Mouse (Mus musculus) G1E (cell line): ENCODE results near the gene Lrp2bp. TPM values are rescaled to one million over a fixed set of nuclear protein-coding genes. Genes with fewer than 3 reads are reported as not detected.

Experiments used
- ATAC-seq: 2 replicates; pipeline ENCODE4 v1.8.0; 2016; ENCODE audit warnings: mild to moderate bottlenecking; ENCODE audit not compliant: insufficient number of reproducible peaks, poor library complexity, low FRiP score, severe bottlenecking; ENCODE audit errors: extremely low read depth
- DNase-seq: peaks from one replicate; pipeline ENCODE4 v3.0.0; 2012; ENCODE audit warnings: low spot score
- H3K27me3 ChIP-seq: 2 replicates; pipeline ENCODE4 v1.6.1; 2012; ENCODE audit warnings: mild to moderate bottlenecking, low read length, inconsistent platforms; ENCODE audit not compliant: insufficient read depth
- H3K36me3 ChIP-seq: replicated peaks from 2 replicates; pipeline ENCODE3; 2012; ENCODE audit warnings: mild to moderate bottlenecking, inconsistent platforms
- H3K4me1 ChIP-seq: 2 replicates; pipeline ENCODE4 v1.6.1; 2012; ENCODE audit warnings: low read depth, low read length, inconsistent platforms, mixed read lengths; ENCODE audit not compliant: insufficient read depth
- H3K4me3 ChIP-seq: 2 replicates; pipeline ENCODE4 v1.5.1; 2012; ENCODE audit warnings: low read depth, mild to moderate bottlenecking, inconsistent platforms, low read length, moderate library complexity, mixed read lengths
- H3K9me3 ChIP-seq: replicated peaks from 2 replicates; pipeline ENCODE4 v1.6.1; 2012; ENCODE audit warnings: inconsistent platforms
- CTCF ChIP-seq: IDR thresholded peaks from 2 replicates; pipeline ENCODE4 v1.5.1; 2012; ENCODE audit warnings: low read depth, low read length, inconsistent platforms, mixed read lengths
- GATA1 ChIP-seq: IDR thresholded peaks from 2 replicates; pipeline ENCODE4 v1.6.1; 2012; ENCODE audit warnings: borderline replicate concordance, low read length, inconsistent platforms, mixed read lengths
- GATA2 ChIP-seq: IDR thresholded peaks from 2 replicates; pipeline ENCODE4 v1.6.1; 2012; ENCODE audit warnings: low read depth, low read length, inconsistent platforms, borderline replicate concordance
- POLR2AphosphoS5 ChIP-seq: IDR thresholded peaks from 2 replicates; pipeline ENCODE4 v1.6.1; 2012; ENCODE audit warnings: low read depth, low read length, inconsistent platforms; ENCODE audit not compliant: insufficient replicate concordance
- TAL1 ChIP-seq: conservative IDR thresholded peaks from 2 replicates; pipeline ENCODE4 v1.6.1; 2012; ENCODE audit warnings: low read depth, low read length, inconsistent platforms, mixed read lengths
- polyA plus RNA-seq: library from polyadenylated mRNA; stranded (reverse); fragments of >175 nt; gene quantifications from 2 replicates; pipeline ENCODE4 v1.2.3, GENCODE M21; 2012
- total RNA-seq, 2 experiments: library from RNA; stranded (forward) in 1 of 2; stranded (reverse) in 1 of 2; fragments of 200-1000 nt in 1 of 2; fragments of >200 nt in 1 of 2; fragmentation: Nextera tagmentation in 1 of 2; gene quantifications; 2 replicates each; pipeline ENCODE4 v1.2.3; 2014 to 2017

Gene Lrp2bp
- total and polyA plus RNA-seq, 3 experiments: 0.55 TPM; not detected in 2

DNA sequence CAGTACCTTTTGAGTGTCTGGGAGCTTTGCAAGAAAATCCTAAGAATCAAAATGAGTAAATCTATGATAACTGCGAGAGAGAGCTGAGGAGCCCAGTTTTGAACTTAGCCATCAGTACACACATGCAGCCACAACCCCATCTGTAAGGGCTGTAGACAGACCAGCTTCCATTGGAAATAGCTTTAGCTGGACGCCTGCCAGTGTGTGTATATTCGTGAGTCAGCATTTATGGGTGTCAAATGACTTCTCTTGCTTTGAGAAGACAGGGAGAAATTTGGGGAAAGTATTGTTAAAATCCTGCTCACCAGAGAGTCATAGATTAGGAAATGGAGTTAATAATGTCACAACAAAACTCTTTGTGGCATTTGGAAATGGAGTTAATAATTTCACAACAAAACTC is 12.4 kb upstream of the Lrp2bp start:
- H3K4me1 ChIP-seq: peaks cover 8% of the 10 kb centered on the region; the same call in 1 of the 2 replicates
- no peaks in the 10 kb centered on the region for H3K9me3 ChIP-seq
- no peak overlapping the region for H3K4me3 ChIP-seq
- H3K27me3 ChIP-seq: no peaks in the 10 kb centered on the region
- no peak for TF ChIP-seq TAL1
- TF ChIP-seq GATA1: no peak
- no peak for TF ChIP-seq GATA2
- no peak for TF ChIP-seq CTCF
- no peak for TF ChIP-seq POLR2AphosphoS5
- peaks cover 85% of the 10 kb centered on the region for H3K36me3 ChIP-seq
- no peak for ATAC-seq
- DNase-seq: no peak

DNA sequence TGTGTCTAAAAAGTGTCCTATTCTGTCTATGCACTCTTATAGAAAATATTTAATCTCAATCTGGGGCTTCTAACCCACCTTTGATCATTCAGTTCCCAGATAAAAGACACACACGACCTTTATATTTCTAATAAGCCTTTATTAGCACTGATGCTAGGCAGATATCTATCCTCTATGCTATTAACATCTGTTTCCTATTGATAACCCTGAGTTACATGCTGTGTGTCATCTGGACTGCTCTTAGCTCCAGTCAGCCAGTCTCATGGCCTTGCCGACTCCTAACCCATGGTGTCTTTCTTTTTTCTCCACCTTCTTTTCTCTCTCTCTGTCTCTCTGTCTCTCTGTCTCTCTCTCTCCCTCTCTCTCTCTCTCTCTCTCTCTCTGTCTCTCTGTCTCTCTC is 10.9 kb upstream of the Lrp2bp start:
- Histone ChIP-seq H3K36me3 (peaks cover 76% of the 10 kb centered on the region), H3K27me3 (no peaks in the 10 kb centered on the region), H3K9me3 (no peaks in the 10 kb centered on the region), H3K4me3 (no peak overlapping the region), H3K4me1 (peaks cover 8% of the 10 kb centered on the region; the same call in 1 of the 2 replicates)
- TF ChIP-seq GATA2 (no peak), TAL1 (no peak), POLR2AphosphoS5 (no peak), CTCF (no peak), GATA1 (no peak)
- no peak for ATAC-seq
- DNase-seq: no peak

DNA sequence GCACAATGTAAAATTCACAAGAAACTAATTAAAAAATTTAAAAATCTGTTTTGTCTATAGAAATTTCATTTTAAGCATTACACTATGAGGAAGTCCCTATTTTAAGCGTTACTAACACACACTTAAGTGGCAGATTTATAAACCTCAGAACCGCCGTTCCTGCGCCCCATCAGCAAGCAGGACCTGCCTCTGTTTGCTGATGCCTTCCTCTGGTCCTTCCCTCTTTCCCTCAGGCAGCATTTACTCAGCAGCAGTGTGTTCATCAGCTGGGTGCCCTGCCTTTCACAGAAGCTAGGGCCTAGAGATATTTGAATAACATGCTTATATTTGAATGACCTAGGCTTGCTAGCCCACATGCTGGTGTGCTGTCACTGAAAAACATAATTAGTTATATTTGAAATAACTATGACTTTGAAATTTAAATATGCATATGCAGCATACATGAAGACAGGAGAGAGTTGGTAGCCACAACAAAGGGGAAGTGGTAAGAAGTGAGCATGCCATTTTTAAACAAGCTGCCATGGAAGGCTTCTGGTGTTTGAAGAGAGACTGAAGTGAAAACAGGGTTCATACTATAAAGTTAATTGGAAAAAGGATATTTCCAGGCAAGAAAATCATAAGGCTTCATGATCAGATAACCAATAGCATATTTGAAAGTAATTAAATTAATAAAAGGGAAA is 8.3 kb upstream of the Lrp2bp start:
- ATAC-seq (no peak), DNase-seq (no peak)
- peaks cover 72% of the 10 kb centered on the region for H3K36me3 ChIP-seq
- no peaks in the 10 kb centered on the region for H3K27me3 ChIP-seq
- H3K4me3 ChIP-seq: no peak overlapping the region
- peaks cover 8% of the 10 kb centered on the region; the same call in 1 of the 2 replicates for H3K4me1 ChIP-seq
- no peak for TF ChIP-seq POLR2AphosphoS5
- TF ChIP-seq CTCF: no peak
- no peak for TF ChIP-seq TAL1
- TF ChIP-seq GATA1: no peak
- no peak for TF ChIP-seq GATA2
- no peaks in the 10 kb centered on the region for H3K9me3 ChIP-seq

DNA sequence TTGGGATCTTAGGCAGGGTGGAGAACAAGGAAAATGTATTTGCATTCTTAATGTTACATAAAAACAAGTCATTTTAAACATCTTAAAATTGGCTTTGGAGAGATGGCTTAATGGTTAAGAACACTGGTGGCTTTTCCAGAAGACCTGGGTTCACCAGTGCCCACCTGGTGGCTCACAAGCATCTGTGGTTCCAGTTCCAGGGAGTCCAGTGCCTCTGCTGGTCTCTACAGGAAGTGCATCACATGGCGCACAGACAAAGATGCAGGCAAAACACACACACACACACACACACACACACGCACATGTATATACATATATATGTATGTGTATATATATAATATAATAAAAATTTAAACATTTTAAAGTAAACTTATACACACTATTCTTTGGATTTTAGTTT is 5.0 kb upstream of the Lrp2bp start:
- H3K9me3 ChIP-seq: no peaks in the 10 kb centered on the region
- no peak overlapping the region for H3K4me3 ChIP-seq
- DNase-seq: no peak
- TF ChIP-seq GATA1 (no peak), POLR2AphosphoS5 (no peak), CTCF (no peak)
- ATAC-seq: no peak
- H3K4me1 ChIP-seq: peaks cover 19% of the 10 kb centered on the region
- H3K36me3 ChIP-seq: peaks cover 69% of the 10 kb centered on the region
- H3K27me3 ChIP-seq: no peaks in the 10 kb centered on the region

DNA sequence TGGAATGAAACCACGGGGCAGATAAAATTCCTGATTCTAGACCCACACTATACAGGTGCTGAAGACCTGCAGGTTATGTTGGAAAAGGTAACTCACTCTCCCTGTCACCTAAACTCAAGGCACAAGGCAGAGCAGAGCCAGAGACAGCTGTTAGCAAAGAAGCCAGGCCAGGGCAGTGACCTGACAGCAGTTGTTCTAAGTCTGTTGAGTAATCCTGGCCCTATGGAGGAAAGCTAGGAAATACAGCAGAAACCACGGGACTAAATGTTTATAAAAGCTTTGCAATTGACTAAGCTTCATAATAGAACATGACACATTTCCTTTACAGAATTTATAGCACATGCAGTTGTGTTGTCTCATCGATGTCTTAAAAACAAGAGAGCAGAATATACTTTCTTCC is 3.5 kb upstream of the Lrp2bp start:
- H3K4me1 ChIP-seq: peaks cover 24% of the 10 kb centered on the region
- no peaks in the 10 kb centered on the region for H3K27me3 ChIP-seq
- no peaks in the 10 kb centered on the region for H3K9me3 ChIP-seq
- DNase-seq (no peak), ATAC-seq (no peak)
- H3K36me3 ChIP-seq: peaks cover 58% of the 10 kb centered on the region
- TF ChIP-seq TAL1: no peak
- no peak for TF ChIP-seq CTCF
- no peak for TF ChIP-seq GATA2
- TF ChIP-seq POLR2AphosphoS5: no peak
- TF ChIP-seq GATA1: no peak
- H3K4me3 ChIP-seq: no peak overlapping the region

DNA sequence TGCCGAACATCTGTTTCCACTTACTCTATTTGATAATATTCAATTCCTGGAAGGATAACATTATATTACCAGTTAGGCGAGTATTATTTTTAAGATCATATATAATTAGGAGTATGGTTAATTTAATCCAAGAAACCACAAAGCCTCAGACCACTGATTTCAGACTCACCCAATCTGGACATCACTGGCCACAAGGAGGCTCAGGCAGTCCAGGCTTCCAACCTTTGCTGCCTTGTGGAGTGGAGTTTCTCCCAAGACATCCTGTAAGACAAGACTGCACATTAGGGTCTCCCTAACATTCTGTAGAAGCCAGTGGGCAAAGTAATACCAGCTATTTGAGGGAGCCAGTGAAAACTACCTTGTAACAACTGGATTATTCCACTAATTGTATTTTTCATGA is 875 bp upstream of the Lrp2bp start:
- H3K4me1 ChIP-seq: peaks cover 40% of the 10 kb centered on the region

More for the DNA sequence above, 875 bp upstream of the Lrp2bp start:
- Histone ChIP-seq H3K4me3 (peak overlapping the region; percentile 82), H3K9me3 (no peaks in the 10 kb centered on the region), H3K27me3 (no peaks in the 10 kb centered on the region), H3K36me3 (peaks cover 41% of the 10 kb centered on the region)
- TF ChIP-seq CTCF (no peak), TAL1 (no peak), GATA1 (no peak), GATA2 (no peak), POLR2AphosphoS5 (no peak)
- ATAC-seq (no peak), DNase-seq (no peak)
